Mouse (Mus musculus): ENCODE data around the gene 1700067K01Rik.

The 1700067K01Rik gene

GRCm38 (mm10) chr8:84011705-84012498 lies 10.6 kb downstream of the 1700067K01Rik start, which contains the start of gene 2210011C24Rik:
TSS of gene 2210011C24Rik (minus strand) at chr8:84012171.
- DNase-seq (ENCODE audit: low spot score in 2 of 2) = no peak

DNA sequence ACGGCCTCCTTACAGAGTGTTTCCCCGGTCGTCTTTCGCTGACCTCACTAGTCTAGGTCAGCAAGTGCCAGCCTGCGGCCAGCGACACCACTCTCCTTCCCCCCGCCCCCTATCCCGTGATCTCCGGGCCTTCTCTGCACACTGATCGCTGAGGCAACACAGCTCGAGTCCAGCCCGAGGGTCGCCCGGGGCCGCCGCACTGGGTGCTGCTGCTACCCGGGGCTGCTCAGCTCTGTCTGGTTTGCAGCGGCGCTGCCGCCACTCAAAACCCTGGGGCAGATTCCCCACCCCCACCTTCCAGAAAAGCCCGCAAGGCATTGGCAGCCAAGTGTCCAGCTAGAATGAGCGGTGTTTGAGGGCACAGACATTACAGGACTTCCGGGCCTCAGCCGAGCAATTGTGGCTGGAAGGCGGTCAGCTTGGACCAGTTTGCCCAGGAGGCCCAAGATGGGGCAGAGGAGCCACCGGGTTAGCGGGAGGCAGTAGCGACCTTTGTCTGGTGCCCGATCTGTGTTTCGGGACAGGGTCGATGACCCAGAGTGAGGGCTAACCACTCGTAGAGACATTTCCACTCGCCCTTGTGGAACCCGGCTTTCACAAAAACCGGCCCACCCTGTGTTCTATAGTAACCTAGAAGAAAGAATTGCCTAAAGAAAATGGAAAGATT lies 11.3 kb downstream of the 1700067K01Rik start:
- DNase-seq (ENCODE audit: low spot score in 2 of 2) = no peak

- DNase-seq (ENCODE audit: low spot score in 2 of 2) = no peak
Observed at GRCm38 (mm10) chr8:84015833-84016232, 14.5 kb downstream of the 1700067K01Rik start.

GRCm38 (mm10) chr8:84019738-84020137 lies 18.4 kb downstream of the 1700067K01Rik start:
- no peak for DNase-seq (ENCODE audit: low spot score in 2 of 2)

- no peak for DNase-seq (ENCODE audit: low spot score in 2 of 2)
Observed at GRCm38 (mm10) chr8:84021096-84021495, 19.8 kb downstream of the 1700067K01Rik start, which contains the start of gene Palm3. TSS of gene Palm3 (plus strand) at chr8:84021471.

- DNase-seq (ENCODE audit: low spot score in 2 of 2) = no peak
Observed at GRCm38 (mm10) chr8:84021569-84021968, 20.3 kb downstream of the 1700067K01Rik start.

DNA sequence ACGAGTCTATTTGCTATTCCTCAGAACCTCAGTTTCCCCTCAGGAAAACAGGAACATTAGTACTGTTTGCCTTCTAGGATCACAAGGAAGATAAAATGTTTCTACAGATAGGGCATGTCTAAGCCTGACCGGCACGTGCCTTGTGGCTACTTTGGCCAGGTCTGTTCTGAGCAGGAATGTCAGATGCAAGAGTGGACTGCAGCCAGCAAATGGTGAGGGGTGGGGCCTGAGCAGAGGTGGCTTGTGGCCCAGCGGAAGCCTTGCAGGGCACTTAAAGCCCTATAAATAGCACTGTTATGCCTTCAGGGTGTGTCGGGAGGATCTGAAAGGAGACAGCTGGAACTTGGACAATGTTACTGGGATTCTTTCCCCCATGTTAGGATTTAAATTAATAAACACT lies 21.8 kb downstream of the 1700067K01Rik start:
- peak; percentile 59 to 74 for DNase-seq (ENCODE audit: low spot score in 2 of 2)

GRCm38 (mm10) chr8:84023631-84024030 lies 22.3 kb downstream of the 1700067K01Rik start:
- DNase-seq (ENCODE audit: low spot score in 2 of 2) = no peak

DNA sequence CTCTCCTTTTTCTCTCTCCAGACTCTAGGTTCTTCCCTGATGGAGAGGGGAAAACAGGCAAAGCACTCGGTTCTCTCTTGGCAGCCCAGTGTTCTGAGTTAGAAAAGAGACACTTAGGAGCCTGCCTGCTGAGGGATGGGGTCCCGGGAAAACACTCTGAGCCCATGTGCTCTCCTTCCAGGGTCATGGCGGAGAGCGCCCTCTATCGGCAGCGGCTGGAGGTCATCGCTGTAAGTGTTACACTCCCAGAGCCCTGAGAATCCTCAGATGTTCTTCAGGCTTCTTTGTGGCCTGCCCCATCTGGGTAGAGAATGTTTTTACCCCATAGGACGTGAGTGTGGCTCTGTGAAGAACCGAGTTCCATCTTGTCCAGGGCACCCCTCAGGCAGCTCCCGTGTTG lies 22.9 kb downstream of the 1700067K01Rik start:
- DNase-seq (ENCODE audit: low spot score in 2 of 2) = no peak

- DNase-seq (ENCODE audit: low spot score in 2 of 2) = no peak
Observed at GRCm38 (mm10) chr8:84025863-84026262, 24.6 kb downstream of the 1700067K01Rik start.

DNA sequence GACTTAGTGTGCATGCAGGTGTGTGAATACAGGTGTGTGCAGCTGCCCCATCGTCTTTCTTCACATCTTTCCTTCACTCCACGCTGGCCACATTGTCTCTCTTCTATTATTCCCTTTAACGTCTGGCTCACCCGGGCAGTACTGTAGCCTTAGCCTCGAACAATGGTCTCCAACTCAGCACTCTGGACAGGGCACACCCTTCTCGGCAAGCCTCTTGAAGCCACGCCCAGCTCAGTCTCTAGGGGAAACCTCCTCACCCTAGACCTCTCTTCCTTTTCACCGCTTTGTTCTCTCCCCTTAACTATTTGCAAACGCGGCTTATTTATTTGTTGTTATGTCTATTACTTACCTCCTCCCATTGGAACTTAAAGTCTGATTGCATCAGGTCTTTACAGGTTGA lies 26.1 kb downstream of the 1700067K01Rik start:
- DNase-seq (ENCODE audit: low spot score in 2 of 2) = no peak

DNA sequence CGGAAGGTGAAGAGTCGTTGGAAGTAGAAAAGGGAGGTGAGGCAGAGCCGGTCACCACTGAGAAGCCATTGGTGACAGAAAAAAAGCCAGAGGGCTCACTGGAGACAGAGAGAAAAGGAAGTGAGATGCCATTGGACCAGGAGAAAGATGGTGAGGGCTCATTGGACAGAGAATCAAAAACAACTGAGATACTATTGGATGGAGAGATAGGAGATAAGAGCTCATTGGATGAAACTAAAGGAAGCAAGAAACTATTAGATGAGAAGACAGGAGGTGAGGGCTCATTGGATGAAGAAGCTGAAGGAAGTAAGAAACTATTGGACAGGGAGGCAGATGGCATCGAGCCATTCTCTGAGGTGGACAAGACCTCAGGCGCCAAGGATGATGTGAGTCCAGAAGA lies 28.0 kb downstream of the 1700067K01Rik start:
- DNase-seq (ENCODE audit: low spot score in 2 of 2) = no peak

- no peak for DNase-seq (ENCODE audit: low spot score in 2 of 2)
Observed at GRCm38 (mm10) chr8:84032777-84033176, 31.5 kb downstream of the 1700067K01Rik start.

- no peak for DNase-seq (ENCODE audit: low spot score in 2 of 2)
Observed at GRCm38 (mm10) chr8:84038015-84038414, 36.7 kb downstream of the 1700067K01Rik start.

DNA sequence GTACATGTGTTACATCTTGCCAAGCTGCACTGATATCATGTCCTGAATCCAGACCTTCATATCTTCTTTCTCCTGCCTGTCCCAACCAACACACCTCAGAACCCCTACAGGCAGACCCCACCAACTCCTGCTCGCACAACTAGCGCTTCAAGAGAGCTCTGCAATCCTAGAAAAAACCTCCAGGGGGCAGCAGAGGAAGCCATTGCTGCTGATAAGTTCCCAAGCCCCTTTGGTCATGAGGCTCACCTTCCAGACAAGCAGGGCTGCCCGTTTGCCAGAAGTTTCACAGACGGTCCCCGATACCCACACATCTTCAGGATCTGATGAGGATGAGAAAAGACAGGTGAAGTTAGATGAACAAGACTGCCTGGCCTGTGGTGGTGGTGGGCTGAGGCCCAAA lies 37.7 kb downstream of the 1700067K01Rik start:
- DNase-seq (ENCODE audit: low spot score in 2 of 2) = peak in 1 of 2 experiments; percentile 50

DNA sequence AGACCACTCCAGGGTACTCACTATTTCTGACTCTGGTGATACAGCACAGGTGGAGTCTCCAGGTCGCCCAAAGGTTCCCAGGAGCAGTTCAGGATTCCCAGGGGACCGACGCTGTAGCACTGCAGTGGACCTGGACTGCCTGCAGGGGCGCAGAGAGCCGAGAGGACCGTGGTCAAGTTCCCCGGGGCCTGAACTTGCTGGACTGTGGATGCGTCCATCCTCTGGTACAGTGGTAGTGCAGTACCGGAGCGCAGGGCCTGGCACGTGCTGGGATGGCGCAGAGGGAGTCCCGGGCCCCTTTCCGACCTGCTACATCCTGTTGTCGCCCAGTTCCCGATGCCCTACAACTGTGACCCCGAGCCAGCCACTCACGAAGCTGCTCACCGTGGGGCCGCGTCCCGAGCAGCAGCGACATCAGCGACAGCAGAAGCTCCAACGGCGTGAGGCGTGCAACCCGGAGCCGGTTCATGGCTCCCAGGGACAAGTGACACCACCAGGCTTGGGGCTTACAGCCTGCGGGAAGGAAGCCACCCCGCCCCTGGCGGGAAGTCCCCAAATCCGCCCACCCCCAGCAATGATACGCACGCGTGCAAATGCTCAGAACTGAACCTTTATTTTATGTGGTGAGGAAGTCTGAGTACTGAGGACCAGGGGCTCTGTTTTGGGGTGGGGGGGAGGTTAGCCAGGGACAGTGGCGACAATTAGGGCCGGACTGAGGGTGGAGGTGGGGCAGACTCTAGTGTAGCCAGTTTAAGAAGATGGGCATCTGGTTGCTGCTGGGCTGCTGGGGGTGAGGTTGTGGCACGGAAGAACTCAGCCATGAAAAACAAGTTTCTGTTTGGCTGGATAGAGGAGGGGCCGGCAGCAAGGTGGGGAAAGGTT lies 41.0 kb downstream of the 1700067K01Rik start, which contains the start of gene Il27ra:
Gene Il27ra, minus strand, starts transcription at position 524 of the 882 bp plus-strand sequence.
- peak; percentile 35 to 55 for DNase-seq (ENCODE audit: low spot score in 2 of 2)

GRCm38 (mm10) chr8:84042948-84043342 lies 41.6 kb downstream of the 1700067K01Rik start:
- no peak for DNase-seq (ENCODE audit: low spot score in 2 of 2)

GRCm38 (mm10) chr8:84044103-84044502 lies 42.8 kb downstream of the 1700067K01Rik start:
- no peak for DNase-seq (ENCODE audit: low spot score in 2 of 2)

GRCm38 (mm10) chr8:84044900-84045299 lies 43.6 kb downstream of the 1700067K01Rik start, which contains the start of gene Rln3:
TSS of gene Rln3 (minus strand) at chr8:84045000.
- DNase-seq (ENCODE audit: low spot score in 2 of 2) = no peak

- DNase-seq (ENCODE audit: low spot score in 2 of 2) = no peak
Observed at GRCm38 (mm10) chr8:84046505-84046904, 45.2 kb downstream of the 1700067K01Rik start.

DNA sequence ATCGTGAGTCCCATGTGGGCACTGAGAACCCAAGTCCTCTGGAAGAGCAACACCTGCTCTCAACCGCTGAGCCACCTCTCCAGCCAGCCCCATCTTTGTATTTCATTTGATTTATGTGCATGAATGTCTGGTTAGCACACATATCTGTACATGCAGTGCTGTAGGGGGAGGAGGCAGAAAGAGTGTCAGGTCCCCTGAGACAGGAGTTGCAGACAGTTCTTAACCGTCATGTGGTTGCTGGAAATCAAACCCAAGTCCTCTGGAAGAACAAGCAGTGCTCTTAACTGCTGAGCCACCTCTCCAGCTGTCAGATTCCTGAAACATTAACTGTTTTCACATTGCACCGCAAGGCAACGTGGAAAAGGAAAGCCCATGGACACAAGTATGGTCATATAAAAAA lies 46.9 kb downstream of the 1700067K01Rik start:
- DNase-seq (ENCODE audit: low spot score in 2 of 2) = no peak

DNA sequence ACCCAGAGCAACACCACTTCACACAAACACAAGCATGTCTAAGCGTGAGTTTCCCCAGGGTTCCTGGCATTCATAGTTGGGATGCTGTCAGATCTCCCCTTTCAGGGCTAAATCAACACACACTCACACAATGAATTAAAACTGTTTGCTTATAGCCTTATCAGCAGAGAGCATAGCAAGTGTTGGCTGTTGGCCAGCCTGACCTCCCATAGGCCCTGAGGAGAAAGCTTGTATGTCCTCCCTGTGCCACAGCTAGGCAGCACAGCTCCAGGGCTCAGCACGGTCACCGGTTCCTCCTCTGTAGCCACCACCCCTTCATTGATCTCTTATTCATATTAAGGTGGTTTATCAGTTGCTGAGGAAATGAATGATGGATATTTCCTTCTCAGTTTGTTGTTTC lies 51.4 kb downstream of the 1700067K01Rik start:
- DNase-seq (ENCODE audit: low spot score in 2 of 2) = peak; percentile 38 to 48

All from urinary bladder, adult 18-20 months (tissue).